Mouse (Mus musculus) myocyte (in vitro differentiated cells): ENCODE measurements at regions not wholly inside any gene's neighbourhood (a gene's known extent, or its start where the extent isn't known, plus 50 kb on each side); places are given as distances from the start of the nearest gene placed in this dataset.

Experiments used
- MYOD1 ChIP-seq, 3 experiments: IDR thresholded peaks; one replicate each; pipeline ENCODE4 v1.6.1; 2011; ENCODE audit warnings: control low read depth in 2 of 3, low read depth in 2 of 3, mild to moderate bottlenecking in 2 of 3, moderate library complexity in 1 of 3; ENCODE audit not compliant: insufficient read length in 2 of 3, control insufficient read depth in 1 of 3
- POLR2A ChIP-seq: IDR thresholded peaks from one replicate; pipeline ENCODE4 v1.6.1; 2011; ENCODE audit warnings: low read depth, mild to moderate bottlenecking, control low read depth, moderate library complexity; ENCODE audit not compliant: insufficient read length

DNA sequence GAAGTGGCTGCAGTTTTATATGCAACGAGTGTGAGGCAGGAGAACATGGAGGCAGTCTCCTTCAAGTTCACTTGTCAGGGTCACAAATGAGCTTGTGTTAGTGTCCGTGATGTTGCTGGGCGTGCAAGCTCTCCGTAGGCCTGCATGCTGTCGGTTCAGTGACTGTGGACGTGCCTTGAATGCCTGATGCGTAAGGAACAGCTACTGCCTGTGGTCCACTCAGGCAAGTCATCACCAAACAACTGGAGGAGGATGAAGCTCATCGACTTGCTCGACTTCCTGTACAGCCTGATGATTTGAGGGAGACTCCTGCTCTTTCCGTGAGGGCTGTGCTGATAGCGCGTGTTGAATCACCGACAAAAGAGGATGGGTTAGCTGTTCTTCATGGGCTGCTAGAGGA, 281.9 kb upstream of the Cnr1 start:
- no peak for TF ChIP-seq MYOD1 (IDR thresholded peaks at IDR 0.05; ENCODE audit: control insufficient read depth in 1 of 3, insufficient read length in 2 of 3, low read depth in 2 of 3)
- no peak for TF ChIP-seq POLR2A
